Mouse (Mus musculus): Measurements from ENCODE around the gene Ticam1. TPM values are rescaled to one million over a fixed set of nuclear protein-coding genes. Genes with fewer than 3 reads are reported as not detected.

Ticam1 gene
- polyA plus RNA-seq (2012; rRNA removed), result 4.5 and 5.0 TPM in 2 replicates

DNA sequence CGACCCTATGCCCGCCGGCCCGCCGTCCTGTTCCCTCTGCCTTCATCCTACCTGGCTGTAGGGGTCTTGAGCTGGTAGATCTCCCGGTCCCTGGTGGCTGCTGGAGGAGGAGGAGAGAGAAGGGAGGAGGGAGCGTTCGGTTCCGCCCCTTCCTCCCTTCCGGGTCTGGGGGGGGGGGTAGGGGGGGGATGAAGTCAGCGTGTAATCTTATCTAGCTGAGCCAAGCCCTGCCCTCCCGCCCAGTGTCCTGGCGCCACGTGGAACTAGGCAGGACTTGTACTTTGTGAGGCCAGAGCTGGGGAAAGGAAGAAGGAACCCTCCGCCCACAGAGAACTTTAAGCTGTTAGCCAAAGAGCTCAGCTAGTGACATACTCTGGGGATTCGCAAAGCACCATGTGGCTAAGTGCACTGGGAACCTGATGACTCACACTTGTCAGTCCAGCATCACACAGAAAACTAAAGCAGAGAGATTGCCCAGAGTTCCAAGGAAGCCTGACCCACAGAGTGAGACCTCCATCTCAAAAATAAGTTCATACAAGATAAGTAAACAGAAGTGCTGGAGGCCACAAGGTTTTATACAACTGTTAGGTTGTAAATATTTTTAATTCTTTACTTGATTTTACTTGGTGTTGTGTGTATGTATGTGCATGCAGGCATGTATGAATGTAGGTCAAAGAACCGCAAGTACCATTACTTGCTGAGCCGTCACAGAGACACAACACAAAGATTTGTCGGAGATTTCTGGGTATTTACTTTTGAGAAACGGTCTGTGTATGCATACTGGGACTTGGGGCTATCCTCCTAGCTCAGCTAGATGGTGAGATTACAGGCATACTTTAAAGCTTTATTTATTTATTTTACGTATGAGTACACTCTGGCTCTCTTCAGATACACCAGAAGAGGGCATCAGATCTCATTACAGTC lies at the start of gene Ticam1:
Gene Ticam1 (minus strand): TSS at position 144 of the 924 bp plus-strand sequence.
- DNase-seq (ENCODE audit: extremely low spot score in 1 of 2, low spot score in 1 of 2), result peak; percentile 76 to 86

- peak; percentile 99 to 100 for DNase-seq (ENCODE audit: extremely low spot score in 1 of 2, low spot score in 1 of 2)
Measured at GRCm38 (mm10) chr17:56325450-56326152, 49.0 kb upstream of the Ticam1 start, which contains the start of gene Kdm4b. Kdm4b (plus strand) TSS chr17:56326062.

DNA sequence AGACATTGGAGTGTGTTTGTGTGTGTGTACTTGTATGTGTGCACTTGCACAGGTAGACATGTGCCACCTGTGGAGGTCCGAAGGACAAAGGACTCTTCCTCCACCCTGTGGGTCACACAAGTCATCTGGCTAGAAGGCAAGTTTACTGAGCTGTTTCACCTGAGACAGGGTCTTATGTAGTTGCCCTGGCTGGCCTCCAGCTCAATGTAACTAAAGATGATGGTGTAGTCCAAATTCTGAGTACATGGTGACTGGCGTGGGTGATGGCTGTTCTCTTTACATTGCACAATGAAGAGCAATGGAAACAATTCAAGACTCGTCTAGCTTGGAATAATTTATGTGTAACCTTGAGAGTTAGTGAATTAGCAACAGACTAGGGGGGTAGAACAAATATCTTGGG lies 47.8 kb upstream of the Ticam1 start:
- no peak for DNase-seq (ENCODE audit: extremely low spot score in 1 of 2, low spot score in 1 of 2)

DNA sequence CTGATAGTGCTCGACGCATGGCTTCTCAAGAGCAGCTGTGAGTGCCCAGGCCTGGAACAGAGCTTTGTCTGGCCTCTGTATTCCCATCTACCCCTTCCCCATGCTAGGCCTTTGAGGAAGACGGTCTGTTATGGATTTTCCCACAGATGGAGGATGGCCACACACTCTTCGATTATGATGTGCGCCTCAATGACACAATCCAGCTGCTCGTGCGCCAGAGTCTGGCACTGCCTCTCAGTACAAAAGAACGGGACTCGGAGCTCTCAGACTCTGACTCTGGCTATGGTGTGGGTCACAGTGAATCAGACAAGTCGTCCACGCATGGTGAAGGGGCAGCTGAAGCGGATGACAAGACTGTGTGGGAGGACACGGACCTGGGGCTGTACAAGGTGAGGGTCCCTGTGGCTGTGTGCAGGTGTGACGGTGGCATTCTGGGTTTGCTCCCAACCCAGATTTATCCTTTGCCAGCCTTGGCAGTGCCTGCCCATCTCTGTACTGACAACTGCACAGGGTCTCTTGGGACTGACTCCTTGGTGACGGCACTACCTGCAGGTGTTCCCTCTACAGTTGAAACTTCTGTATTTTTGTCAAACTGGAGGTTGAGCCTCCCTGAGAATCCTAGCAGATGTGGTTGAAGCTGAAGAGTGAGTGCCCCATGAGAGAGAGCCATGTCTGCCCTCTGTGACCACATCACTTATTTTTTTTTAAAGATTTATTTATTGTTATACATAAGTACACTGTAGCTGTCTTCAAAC lies 32.8 kb upstream of the Ticam1 start:
- no peak for DNase-seq (ENCODE audit: extremely low spot score in 1 of 2, low spot score in 1 of 2)

DNA sequence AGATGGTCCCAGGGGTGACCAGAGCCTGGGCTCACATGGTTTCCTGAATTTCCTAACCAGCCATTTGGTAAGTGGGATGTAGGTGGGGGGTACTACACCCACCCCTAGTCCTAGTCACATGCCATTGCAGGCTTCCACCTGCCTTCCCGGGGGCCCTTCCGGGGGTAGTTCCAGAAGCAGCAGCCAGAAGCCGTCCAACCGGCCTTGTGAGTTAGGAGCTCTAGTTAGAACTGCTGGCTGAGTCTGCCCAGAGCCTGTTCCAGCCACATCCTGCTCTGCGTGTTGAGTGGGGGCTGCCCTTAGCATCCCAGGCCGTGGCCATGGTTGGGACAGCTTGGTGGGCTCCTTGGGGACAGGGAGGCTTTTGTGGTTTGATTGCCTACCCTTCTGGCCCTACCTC lies 31.5 kb upstream of the Ticam1 start:
- no peak for DNase-seq (ENCODE audit: extremely low spot score in 1 of 2, low spot score in 1 of 2)

DNA sequence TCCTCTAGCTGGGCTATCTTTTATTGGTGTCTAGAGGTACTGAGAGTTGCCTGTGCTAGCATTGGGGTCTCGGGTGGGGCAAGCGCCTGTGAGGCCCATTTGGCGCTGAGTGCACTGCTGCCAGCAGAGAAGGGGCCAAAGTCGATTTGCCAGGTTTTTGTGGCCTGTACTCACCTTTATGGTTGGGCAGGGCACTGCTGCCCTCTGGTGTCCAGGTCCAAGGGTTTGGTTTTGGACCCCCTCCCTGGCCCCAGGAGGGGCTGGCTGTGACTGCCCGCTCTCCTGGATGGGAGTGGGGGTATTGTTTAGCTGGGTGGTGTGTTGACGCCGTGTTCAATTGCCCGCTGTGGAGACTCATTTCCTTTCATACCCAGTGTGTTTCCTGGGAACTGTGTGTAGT lies 29.2 kb upstream of the Ticam1 start:
- no peak for DNase-seq (ENCODE audit: extremely low spot score in 1 of 2, low spot score in 1 of 2)

DNA sequence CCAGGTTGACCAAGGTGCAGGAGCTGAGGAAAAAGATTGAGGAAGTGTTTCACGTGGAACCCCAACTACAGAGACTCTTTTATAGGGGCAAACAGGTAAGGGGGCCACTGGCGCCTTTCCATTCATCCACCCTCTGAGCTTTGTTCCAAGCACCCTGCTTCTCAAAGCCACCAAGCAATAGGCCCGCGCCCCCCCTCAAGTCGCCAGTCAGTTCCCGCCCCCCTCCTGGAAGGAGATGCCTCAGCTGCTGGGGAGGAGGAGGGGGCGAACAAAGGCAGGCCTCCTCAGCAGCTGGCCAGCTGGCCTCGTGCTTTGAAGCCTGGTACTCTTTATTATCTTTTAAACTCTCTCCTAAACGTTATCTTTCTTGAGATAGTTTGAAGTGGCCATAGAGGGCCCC lies 28.6 kb upstream of the Ticam1 start:
- DNase-seq (ENCODE audit: extremely low spot score in 1 of 2, low spot score in 1 of 2), result no peak

- DNase-seq (ENCODE audit: extremely low spot score in 1 of 2, low spot score in 1 of 2), result no peak
Measured at GRCm38 (mm10) chr17:56304718-56305117, 28.1 kb upstream of the Ticam1 start.

DNA sequence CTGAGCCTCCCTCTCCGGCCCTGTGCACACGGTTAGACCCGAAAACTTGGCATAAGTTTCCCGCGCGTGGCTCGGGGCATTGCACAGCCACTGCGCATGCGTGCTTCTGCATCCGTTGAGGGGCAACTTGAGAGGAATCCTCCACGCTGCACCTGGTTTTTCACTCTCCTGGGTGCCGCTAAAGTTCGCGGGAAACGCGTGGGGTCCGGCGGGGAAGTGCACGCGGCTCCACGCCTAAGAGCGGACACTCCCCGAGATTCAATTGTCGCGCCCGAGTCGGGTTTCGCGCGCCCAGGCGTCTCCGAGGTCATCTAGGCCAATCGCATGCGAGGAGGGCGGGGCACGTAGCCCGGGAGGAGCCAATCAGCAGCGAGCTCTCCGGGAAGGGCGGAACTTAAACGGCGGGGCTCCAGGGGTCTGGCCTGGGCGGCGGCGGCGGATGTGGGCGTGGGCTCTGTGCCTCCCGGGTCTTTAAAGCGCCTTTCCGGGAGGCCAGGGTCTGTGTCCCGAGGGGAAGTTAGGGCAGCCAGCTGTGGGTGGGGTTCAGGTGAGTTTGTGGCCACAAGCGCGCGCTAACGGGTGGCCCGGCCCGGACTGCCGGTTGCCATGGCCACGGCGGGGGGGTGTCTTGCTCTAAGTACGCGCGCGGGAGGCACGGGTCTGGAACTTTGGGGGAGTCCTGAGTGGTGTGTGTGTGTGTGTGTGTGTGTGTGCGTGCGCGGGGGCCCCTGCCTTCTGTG lies 27.4 kb upstream of the Ticam1 start:
- peak; percentile 79 to 93 for DNase-seq (ENCODE audit: extremely low spot score in 1 of 2, low spot score in 1 of 2)

DNA sequence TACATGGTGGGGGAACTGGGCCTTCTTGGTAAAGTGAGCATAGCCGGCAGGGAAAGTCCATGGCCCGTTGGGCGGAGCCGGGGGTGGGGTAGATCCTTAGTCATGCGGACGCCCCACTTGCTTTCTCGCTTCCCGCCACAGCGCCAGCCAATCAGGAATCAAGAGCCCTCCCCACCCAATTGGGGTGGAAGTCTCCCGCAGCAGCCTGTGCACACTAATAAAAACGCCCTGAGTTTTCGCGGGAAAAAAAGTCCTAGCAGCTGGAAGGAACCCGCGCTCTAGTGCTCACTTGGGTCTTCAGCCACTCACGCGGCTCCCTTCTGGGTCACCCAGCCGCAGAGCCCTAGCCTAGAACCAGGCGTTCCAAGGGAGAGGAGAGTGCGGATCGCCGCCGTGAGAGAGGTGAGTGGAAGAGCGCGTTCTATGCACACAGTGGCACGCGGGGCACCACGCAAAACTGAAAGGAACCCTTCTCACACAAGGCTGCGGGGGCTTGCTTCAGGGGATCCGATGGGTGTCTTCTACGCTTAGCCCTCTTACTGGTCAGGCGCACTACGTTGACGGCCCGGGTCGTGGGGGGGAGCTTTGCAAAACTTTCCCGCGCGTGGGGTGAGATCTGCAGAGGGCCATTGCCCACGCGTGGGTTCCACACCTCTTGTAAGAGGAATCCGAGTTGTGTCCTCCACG lies 26.7 kb upstream of the Ticam1 start, which contains the start of gene Uhrf1:
Gene Uhrf1 (plus strand): TSS at position 162 of the 687 bp plus-strand sequence.
- no peak for DNase-seq (ENCODE audit: extremely low spot score in 1 of 2, low spot score in 1 of 2)

DNA sequence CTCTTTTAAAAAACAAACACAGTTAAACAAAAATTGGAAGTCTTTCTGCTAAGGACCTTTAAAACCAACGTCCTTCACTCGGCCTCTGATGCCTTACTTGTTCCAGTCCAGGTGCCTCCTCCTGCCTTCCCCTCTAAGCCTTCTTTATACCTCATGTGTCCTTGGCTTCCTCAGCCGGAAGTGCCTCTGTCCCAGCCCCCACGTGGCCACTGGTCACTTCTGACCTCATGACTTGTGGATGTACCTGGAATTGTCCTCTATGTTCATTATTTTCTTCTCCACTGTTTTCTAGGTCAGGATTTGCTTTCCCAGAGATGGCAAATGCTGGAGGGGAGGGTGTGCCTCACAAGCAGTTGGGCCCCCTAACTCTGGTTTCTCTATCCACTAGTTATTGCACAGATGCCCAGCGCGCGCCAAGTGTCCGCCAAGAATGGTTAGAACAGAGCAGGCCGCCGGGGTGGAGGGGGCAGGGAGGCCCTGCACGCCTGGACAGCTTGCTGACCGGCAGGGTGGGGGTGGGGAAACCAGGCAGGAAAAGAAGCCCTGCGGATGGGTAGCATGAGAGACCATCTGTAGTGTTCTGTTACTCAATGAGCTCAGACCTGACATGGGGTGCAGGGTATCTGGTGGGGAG lies 25.9 kb upstream of the Ticam1 start:
- no peak for DNase-seq (ENCODE audit: extremely low spot score in 1 of 2, low spot score in 1 of 2)

DNA sequence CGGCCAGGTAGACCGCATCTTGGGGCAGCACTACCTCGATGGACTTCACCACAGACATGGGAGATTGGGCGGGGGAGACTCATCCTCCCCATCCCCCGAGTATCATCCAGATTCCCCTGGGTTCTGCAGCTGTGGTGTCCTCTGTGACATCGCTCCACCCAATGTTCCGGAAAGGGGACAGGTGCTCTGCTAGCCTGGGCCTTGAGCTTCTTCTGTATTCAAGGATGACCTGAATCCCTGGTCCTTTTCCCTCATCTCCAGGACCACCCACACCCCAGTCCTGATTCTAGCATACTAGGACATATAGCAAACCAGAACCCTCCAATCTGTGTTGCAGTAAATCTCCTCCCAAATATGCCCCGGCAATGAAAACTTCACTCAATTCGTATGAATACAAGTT lies 23.6 kb upstream of the Ticam1 start, which contains the start of gene Arrdc5:
Gene Arrdc5 (minus strand): TSS at position 101 of the 400 bp plus-strand sequence.
- DNase-seq (ENCODE audit: extremely low spot score in 1 of 2, low spot score in 1 of 2), result no peak

- DNase-seq (ENCODE audit: extremely low spot score in 1 of 2, low spot score in 1 of 2), result no peak
Measured at GRCm38 (mm10) chr17:56298238-56298637, 21.7 kb upstream of the Ticam1 start.

GRCm38 (mm10) chr17:56296201-56296600 lies 19.6 kb upstream of the Ticam1 start:
- no peak for DNase-seq (ENCODE audit: extremely low spot score in 1 of 2, low spot score in 1 of 2)

DNA sequence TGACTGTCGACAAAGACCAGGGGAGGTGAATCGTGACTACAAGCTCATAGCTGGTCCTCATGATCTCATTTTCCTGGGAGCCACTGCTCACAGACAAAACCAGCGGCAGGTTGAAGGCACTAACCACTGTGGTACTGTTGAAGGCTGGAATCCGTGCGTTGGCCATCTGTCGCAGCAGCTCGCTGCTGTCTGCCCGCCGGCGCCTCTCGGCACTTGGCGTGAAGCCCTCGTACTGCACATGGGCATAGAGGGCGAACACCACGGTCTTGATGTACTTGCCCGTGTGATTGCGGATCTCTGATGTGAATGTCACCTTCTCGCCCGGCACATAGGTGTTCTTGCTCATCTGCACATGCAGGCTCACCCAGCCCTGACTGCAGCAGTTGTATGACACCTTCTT lies 17.7 kb upstream of the Ticam1 start:
- peak in 1 of 2 experiments; percentile 29 for DNase-seq (ENCODE audit: extremely low spot score in 1 of 2, low spot score in 1 of 2)

DNA sequence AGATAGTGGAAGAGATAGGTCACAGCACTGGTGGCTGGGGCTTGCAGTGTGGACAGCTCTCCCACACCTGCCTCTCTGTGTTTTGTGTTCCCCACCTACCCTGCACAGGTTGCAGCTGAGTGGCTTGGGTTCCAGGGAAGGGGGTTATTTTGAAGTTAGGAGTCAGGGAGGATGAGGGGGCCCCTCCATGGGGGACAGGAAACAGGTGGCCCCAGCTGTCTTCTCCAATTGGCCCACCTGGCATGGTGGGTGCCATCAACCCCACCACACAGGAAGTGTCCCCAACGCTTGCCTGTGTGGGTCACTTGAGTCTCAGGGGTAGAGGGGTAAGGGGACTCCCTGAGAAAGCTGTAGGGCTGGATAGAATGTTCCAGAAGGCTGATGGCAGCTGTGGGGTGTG lies 16.7 kb upstream of the Ticam1 start:
- DNase-seq (ENCODE audit: extremely low spot score in 1 of 2, low spot score in 1 of 2), result no peak

DNA sequence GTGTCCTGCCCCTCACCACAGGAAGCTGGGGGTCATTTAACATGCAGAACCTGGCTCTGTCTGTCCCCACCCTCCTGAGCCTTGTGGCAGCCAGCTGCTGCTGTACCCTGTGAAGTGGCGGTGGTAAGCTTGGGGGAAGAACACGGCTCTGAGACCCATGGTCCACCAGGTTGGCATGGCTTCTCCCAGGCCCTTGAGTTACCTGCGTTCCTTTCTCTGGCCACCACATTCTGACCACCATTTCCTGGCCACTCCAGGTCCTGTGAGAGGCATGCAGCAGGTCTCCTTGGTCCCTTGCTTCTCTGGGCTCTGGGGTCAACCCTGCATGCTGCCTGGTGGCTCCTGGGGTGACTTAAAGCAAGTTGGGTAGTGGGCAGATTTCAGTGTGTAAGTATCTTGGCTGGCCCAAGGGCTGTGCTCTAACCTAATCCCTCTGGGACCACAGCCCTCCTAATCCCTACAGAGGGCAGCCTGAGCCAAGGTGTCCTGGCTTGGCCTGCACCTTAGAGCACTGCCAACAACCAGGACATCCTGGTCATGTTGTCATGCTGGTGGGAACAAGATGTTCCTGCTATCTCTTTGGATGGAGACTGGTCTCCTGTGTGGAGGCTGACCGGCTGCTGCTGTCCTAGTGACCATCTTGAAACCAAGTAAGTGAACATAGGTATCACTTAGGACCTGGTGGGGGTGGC lies 16.1 kb upstream of the Ticam1 start, which contains the start of gene Plin3:
Gene Plin3 (minus strand): TSS at position 343 of the 692 bp plus-strand sequence.
- DNase-seq (ENCODE audit: extremely low spot score in 1 of 2, low spot score in 1 of 2), result no peak

DNA sequence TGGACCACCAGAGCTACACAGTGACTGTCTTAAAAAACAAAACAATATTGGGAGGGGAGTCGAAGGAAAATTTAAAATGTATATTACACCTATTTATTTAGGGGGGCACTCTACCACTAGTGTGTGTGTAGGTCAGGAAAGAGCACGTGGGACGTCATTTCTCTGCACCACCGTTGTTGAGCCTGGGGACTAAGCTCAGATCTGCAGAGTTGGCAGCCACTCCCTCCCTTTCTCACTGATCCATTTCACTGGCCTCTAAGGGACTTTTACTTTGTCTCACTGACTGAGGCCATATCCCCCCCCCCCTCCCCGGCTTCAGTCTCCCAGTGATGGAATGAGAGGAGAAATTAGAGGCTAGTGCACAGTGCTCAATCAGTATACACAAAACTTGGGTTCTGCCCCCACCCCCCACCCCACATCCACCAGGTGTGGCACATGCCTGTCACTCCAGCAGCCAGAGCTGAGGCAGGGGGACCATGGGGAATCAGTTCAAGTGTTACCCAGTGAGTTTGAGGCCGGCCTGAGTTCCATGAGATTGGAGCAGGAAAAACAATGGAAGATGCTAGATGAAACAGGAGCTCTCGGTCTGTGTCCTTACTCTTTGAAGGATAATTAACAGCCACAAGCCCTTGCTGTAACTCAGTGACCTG lies 15.4 kb upstream of the Ticam1 start:
- DNase-seq (ENCODE audit: extremely low spot score in 1 of 2, low spot score in 1 of 2), result no peak

Data from frontal cortex, adult 2 months (tissue).